Mouse (Mus musculus): ENCODE results near the gene Inpp5a. TPM values are rescaled to one million over a fixed set of nuclear protein-coding genes. Genes with fewer than 3 reads are reported as not detected.
A peak's percentile ranks its signal among the peaks of the same experiment; 100 is the strongest.

Inpp5a gene
- polyA plus RNA-seq, 1 experiment from 2014 or later: 25.4 TPM

- H3K27me3 ChIP-seq (ENCODE audit: control insufficient read depth, insufficient read depth, low read length): no peaks in the 10 kb centered on the region
- no peaks in the 10 kb centered on the region for H3K9me3 ChIP-seq (ENCODE audit: control insufficient read depth, low read length)
- no peaks in the 10 kb centered on the region for H3K4me1 ChIP-seq (replicated peaks; ENCODE audit: control insufficient read depth, insufficient read depth)
- TF ChIP-seq EP300 (optimal IDR thresholded peaks at IDR 0.05): no peak
- no peak for TF ChIP-seq CTCF (IDR thresholded peaks at IDR 0.05; ENCODE audit: low read depth)
- no peak overlapping the region for H3K4me3 ChIP-seq (ENCODE audit: low read depth, low read length)
- no peak overlapping the region for H3K4me2 ChIP-seq (replicated peaks; ENCODE audit: low read depth)
- H3K27ac ChIP-seq (replicated peaks): no peak overlapping the region; the same call in 1 of the 2 replicates
- peaks cover 10% of the 10 kb centered on the region for H3K36me3 ChIP-seq (ENCODE audit: control insufficient read depth, insufficient read depth, low read length)
- no peak overlapping the region for H3K9ac ChIP-seq (ENCODE audit: low read length)
- DNase-seq (ENCODE audit: low spot score) (peak; percentile 73), ATAC-seq (ENCODE audit: low FRiP score, low TSS enrichment) (peak; percentile 92)
- WGBS: 66% methylated on average over 3 of the region's 3 CpGs
Measured at GRCm38 (mm10) chr7:139572665-139573064, 183.8 kb downstream of the Inpp5a start.

- no peak for TF ChIP-seq CTCF (IDR thresholded peaks at IDR 0.05; ENCODE audit: low read depth)
- TF ChIP-seq EP300 (optimal IDR thresholded peaks at IDR 0.05): no peak
- H3K9ac ChIP-seq (ENCODE audit: low read length): no peak overlapping the region
- peaks cover 4% of the 10 kb centered on the region; the same call in 1 of the 2 replicates for H3K27me3 ChIP-seq (ENCODE audit: control insufficient read depth, insufficient read depth, low read length)
- no peaks in the 10 kb centered on the region for H3K9me3 ChIP-seq (ENCODE audit: control insufficient read depth, low read length)
- H3K36me3 ChIP-seq (ENCODE audit: control insufficient read depth, insufficient read depth, low read length): peaks cover 11% of the 10 kb centered on the region
- no peak overlapping the region for H3K27ac ChIP-seq (replicated peaks)
- WGBS: 66% methylated on average over 16 of the region's 16 CpGs
- DNase-seq (ENCODE audit: low spot score) (no peak), ATAC-seq (ENCODE audit: low FRiP score, low TSS enrichment) (no peak)
- H3K4me3 ChIP-seq (ENCODE audit: low read depth, low read length): no peak overlapping the region
- H3K4me2 ChIP-seq (replicated peaks; ENCODE audit: low read depth): no peak overlapping the region
- H3K4me1 ChIP-seq (replicated peaks; ENCODE audit: control insufficient read depth, insufficient read depth): no peaks in the 10 kb centered on the region
Measured at GRCm38 (mm10) chr7:139576064-139576686, 187.3 kb downstream of the Inpp5a start.

GRCm38 (mm10) chr7:139579261-139579905 lies 190.5 kb downstream of the Inpp5a start:
- H3K36me3 ChIP-seq (ENCODE audit: control insufficient read depth, insufficient read depth, low read length): peaks cover 9% of the 10 kb centered on the region
- H3K4me1 ChIP-seq (replicated peaks; ENCODE audit: control insufficient read depth, insufficient read depth): 0 out of 2 replicates have a peak, but pooled peaks cover 2% of the 10 kb centered on the region
- TF ChIP-seq EP300 (optimal IDR thresholded peaks at IDR 0.05) (no peak), CTCF (IDR thresholded peaks at IDR 0.05; ENCODE audit: low read depth) (no peak)
- no peaks in the 10 kb centered on the region for H3K9me3 ChIP-seq (ENCODE audit: control insufficient read depth, low read length)
- DNase-seq (ENCODE audit: low spot score) (no peak), ATAC-seq (ENCODE audit: low FRiP score, low TSS enrichment) (no peak)
- no peak overlapping the region for H3K4me3 ChIP-seq (ENCODE audit: low read depth, low read length)
- H3K4me2 ChIP-seq (replicated peaks; ENCODE audit: low read depth): no peak overlapping the region
- no peak overlapping the region for H3K27ac ChIP-seq (replicated peaks)
- peaks cover 23% of the 10 kb centered on the region; the same call in 1 of the 2 replicates for H3K27me3 ChIP-seq (ENCODE audit: control insufficient read depth, insufficient read depth, low read length)
- WGBS: 76% methylated on average over 21 of the region's 21 CpGs
- H3K9ac ChIP-seq (ENCODE audit: low read length): no peak overlapping the region

- Histone ChIP-seq H3K27ac (replicated peaks) (no peak overlapping the region), H3K4me2 (replicated peaks; ENCODE audit: low read depth) (peak overlapping the region; percentile 50), H3K36me3 (ENCODE audit: control insufficient read depth, insufficient read depth, low read length) (peaks cover 7% of the 10 kb centered on the region), H3K4me3 (ENCODE audit: low read depth, low read length) (peak overlapping the region; percentile 39), H3K27me3 (ENCODE audit: control insufficient read depth, insufficient read depth, low read length) (peaks cover 29% of the 10 kb centered on the region; the same call in 1 of the 2 replicates), H3K9ac (ENCODE audit: low read length) (peak overlapping the region; percentile 35; the same call in 1 of the 2 replicates), H3K9me3 (ENCODE audit: control insufficient read depth, low read length) (no peaks in the 10 kb centered on the region), H3K4me1 (replicated peaks; ENCODE audit: control insufficient read depth, insufficient read depth) (0 out of 2 replicates have a peak, but pooled peaks cover 2% of the 10 kb centered on the region)
- ATAC-seq (ENCODE audit: low FRiP score, low TSS enrichment): no peak
- no peak for DNase-seq (ENCODE audit: low spot score)
- TF ChIP-seq EP300 (optimal IDR thresholded peaks at IDR 0.05) (no peak), CTCF (IDR thresholded peaks at IDR 0.05; ENCODE audit: low read depth) (no peak)
- WGBS: 11% methylated on average over 78 of the region's 78 CpGs
Measured at GRCm38 (mm10) chr7:139580851-139581775, 192.2 kb downstream of the Inpp5a start.

GRCm38 (mm10) chr7:139581801-139582571 lies 193.1 kb downstream of the Inpp5a start:
- Histone ChIP-seq H3K4me2 (replicated peaks; ENCODE audit: low read depth) (peak overlapping the region; percentile 50), H3K9me3 (ENCODE audit: control insufficient read depth, low read length) (no peaks in the 10 kb centered on the region), H3K27me3 (ENCODE audit: control insufficient read depth, insufficient read depth, low read length) (peaks cover 29% of the 10 kb centered on the region; the same call in 1 of the 2 replicates), H3K9ac (ENCODE audit: low read length) (peak overlapping the region; percentile 48), H3K4me3 (ENCODE audit: low read depth, low read length) (peak overlapping the region; percentile 39), H3K27ac (replicated peaks) (peak overlapping the region; percentile 49; the same call in 1 of the 2 replicates), H3K4me1 (replicated peaks; ENCODE audit: control insufficient read depth, insufficient read depth) (0 out of 2 replicates have a peak, but pooled peaks cover 2% of the 10 kb centered on the region), H3K36me3 (ENCODE audit: control insufficient read depth, insufficient read depth, low read length) (peaks cover 7% of the 10 kb centered on the region)
- peak; percentile 25; the same call in 1 of the 2 replicates for ATAC-seq (ENCODE audit: low FRiP score, low TSS enrichment)
- 1% methylated on average over 80 of the region's 82 CpGs for WGBS
- TF ChIP-seq CTCF (IDR thresholded peaks at IDR 0.05; ENCODE audit: low read depth): no peak
- no peak for TF ChIP-seq EP300 (optimal IDR thresholded peaks at IDR 0.05)
- DNase-seq (ENCODE audit: low spot score): peak; percentile 41
